Mouse (Mus musculus) hindbrain, embryonic 16.5 days (tissue): ENCODE measurements at regions not wholly inside any gene's neighbourhood (a gene's known extent, or its start where the extent isn't known, plus 50 kb on each side); places are given as distances from the start of the nearest gene placed in this dataset.
A peak's percentile ranks its signal among the peaks of the same experiment; 100 is the strongest.

ENCODE experiments used
- ATAC-seq: fragments of 200-750 bp; cut with Nextera tagmentation; 2 replicates; pipeline ENCODE4 v1.8.0; 2017; ENCODE audit warnings: moderate TSS enrichment, moderate library complexity
- H3K27ac ChIP-seq: fragments of 300-500 bp; sonication (generic); 2 replicates; pipeline ENCODE4 v1.5.1; 2014; ENCODE audit warnings: low read depth, mild to moderate bottlenecking, control low read depth, low read length, moderate library complexity
- H3K27me3 ChIP-seq: fragments of 300-500 bp; sonication (generic); replicated peaks from 2 replicates; pipeline ENCODE4 v1.6.1; 2014; ENCODE audit warnings: low read length; ENCODE audit not compliant: control insufficient read depth, insufficient read depth
- H3K36me3 ChIP-seq: fragments of 300-500 bp; sonication (generic); 2 replicates; pipeline ENCODE4 v1.6.1; 2014; ENCODE audit warnings: mild to moderate bottlenecking, low read length, moderate library complexity, mixed read lengths; ENCODE audit not compliant: control insufficient read depth, insufficient read depth
- H3K4me1 ChIP-seq: fragments of 300-500 bp; sonication (generic); 2 replicates; pipeline ENCODE4 v1.6.1; 2014; ENCODE audit warnings: low read depth, low read length; ENCODE audit not compliant: control insufficient read depth, insufficient read depth
- H3K4me2 ChIP-seq: fragments of 300-500 bp; sonication (generic); 2 replicates; pipeline ENCODE4 v1.6.1; 2014; ENCODE audit warnings: mild to moderate bottlenecking, low read length, control low read depth, moderate library complexity
- H3K4me3 ChIP-seq: fragments of 300-500 bp; sonication (generic); 2 replicates; pipeline ENCODE4 v1.5.1; 2014; ENCODE audit warnings: mild to moderate bottlenecking, low read length, control low read depth, moderate library complexity
- H3K9ac ChIP-seq: fragments of 300-500 bp; sonication (generic); 2 replicates; pipeline ENCODE4 v1.6.1; 2014; ENCODE audit warnings: low read depth, mild to moderate bottlenecking, control low read depth, low read length, moderate library complexity
- H3K9me3 ChIP-seq: fragments of 300-500 bp; sonication (generic); 2 replicates; pipeline ENCODE4 v1.6.1; 2014; ENCODE audit warnings: mild to moderate bottlenecking, low read length, moderate library complexity; ENCODE audit not compliant: control insufficient read depth
- WGBS: fragments of 180-500 bp; shearing (Covaris S2); extraction: QIAGEN DNeasy Blood & Tissue Kit; methylation state at CpG from one replicate; pipeline ENCODE4 v1.1.7; 2014; 5-methylcytosine and 5-hydroxymethylcytosine counted together

- H3K27ac ChIP-seq = no peak overlapping the region
- no peaks in the 10 kb centered on the region for H3K4me1 ChIP-seq
- ATAC-seq = no peak
- H3K27me3 ChIP-seq = no peaks in the 10 kb centered on the region
- no peak overlapping the region for H3K4me3 ChIP-seq
- WGBS = 97% methylated on average over 4 of the region's 4 CpGs
- no peaks in the 10 kb centered on the region for H3K9me3 ChIP-seq
- H3K36me3 ChIP-seq = no peaks in the 10 kb centered on the region
- no peak overlapping the region for H3K9ac ChIP-seq
- H3K4me2 ChIP-seq = no peak overlapping the region
Observed at GRCm38 (mm10) chr14:62033661-62034060, 258.7 kb upstream of the Rnaseh2b start.

- Histone ChIP-seq H3K36me3 (no peaks in the 10 kb centered on the region), H3K27ac (no peak overlapping the region), H3K4me3 (no peak overlapping the region), H3K4me1 (no peaks in the 10 kb centered on the region), H3K9ac (no peak overlapping the region), H3K27me3 (no peaks in the 10 kb centered on the region), H3K4me2 (no peak overlapping the region), H3K9me3 (no peaks in the 10 kb centered on the region)
- WGBS = 8% methylated on average over 4 of the region's 4 CpGs
- peak; percentile 88 for ATAC-seq
Observed at GRCm38 (mm10) chr14:62034664-62035063, 257.7 kb upstream of the Rnaseh2b start.

GRCm38 (mm10) chr14:62035416-62035815 is 257.0 kb upstream of the Rnaseh2b start:
- no peaks in the 10 kb centered on the region for H3K36me3 ChIP-seq
- ATAC-seq = no peak
- no peak overlapping the region for H3K4me3 ChIP-seq
- no peak overlapping the region for H3K27ac ChIP-seq
- no peaks in the 10 kb centered on the region for H3K9me3 ChIP-seq
- WGBS = 90% methylated on average over 3 of the region's 3 CpGs
- H3K4me2 ChIP-seq = no peak overlapping the region
- no peaks in the 10 kb centered on the region for H3K27me3 ChIP-seq
- H3K4me1 ChIP-seq = no peaks in the 10 kb centered on the region
- H3K9ac ChIP-seq = no peak overlapping the region

- Histone ChIP-seq H3K36me3 (no peaks in the 10 kb centered on the region), H3K9me3 (no peaks in the 10 kb centered on the region), H3K4me3 (no peak overlapping the region), H3K4me2 (no peak overlapping the region), H3K4me1 (no peaks in the 10 kb centered on the region), H3K9ac (no peak overlapping the region), H3K27me3 (no peaks in the 10 kb centered on the region), H3K27ac (no peak overlapping the region)
- no peak for ATAC-seq
- 95% methylated on average over 1 of the region's 1 CpGs for WGBS
Observed at GRCm38 (mm10) chr14:62037514-62037913, 254.9 kb upstream of the Rnaseh2b start.

GRCm38 (mm10) chr14:62037917-62038316 is 254.5 kb upstream of the Rnaseh2b start:
- no peak overlapping the region for H3K4me2 ChIP-seq
- H3K27me3 ChIP-seq = no peaks in the 10 kb centered on the region
- no peak overlapping the region for H3K27ac ChIP-seq
- H3K4me1 ChIP-seq = no peaks in the 10 kb centered on the region
- no peaks in the 10 kb centered on the region for H3K36me3 ChIP-seq
- H3K4me3 ChIP-seq = no peak overlapping the region
- 92% methylated on average over 5 of the region's 5 CpGs for WGBS
- no peak overlapping the region for H3K9ac ChIP-seq
- H3K9me3 ChIP-seq = no peaks in the 10 kb centered on the region
- no peak for ATAC-seq

- Histone ChIP-seq H3K27me3 (no peaks in the 10 kb centered on the region), H3K4me3 (no peak overlapping the region), H3K4me1 (no peaks in the 10 kb centered on the region), H3K36me3 (no peaks in the 10 kb centered on the region), H3K9ac (no peak overlapping the region), H3K27ac (no peak overlapping the region), H3K9me3 (no peaks in the 10 kb centered on the region), H3K4me2 (no peak overlapping the region)
- WGBS = 53% methylated on average over 11 of the region's 11 CpGs
- ATAC-seq = peak; percentile 70
Observed at GRCm38 (mm10) chr14:62042305-62043116, 249.9 kb upstream of the Rnaseh2b start.

GRCm38 (mm10) chr14:62043117-62043422 is 249.3 kb upstream of the Rnaseh2b start:
- Histone ChIP-seq H3K9ac (no peak overlapping the region), H3K27ac (no peak overlapping the region), H3K9me3 (no peaks in the 10 kb centered on the region), H3K36me3 (no peaks in the 10 kb centered on the region), H3K27me3 (no peaks in the 10 kb centered on the region), H3K4me2 (no peak overlapping the region), H3K4me3 (no peak overlapping the region), H3K4me1 (no peaks in the 10 kb centered on the region)
- no peak for ATAC-seq
- 54% methylated on average over 4 of the region's 4 CpGs for WGBS

- Histone ChIP-seq H3K36me3 (no peaks in the 10 kb centered on the region), H3K9me3 (no peaks in the 10 kb centered on the region), H3K27ac (no peak overlapping the region), H3K9ac (no peak overlapping the region), H3K4me2 (no peak overlapping the region), H3K27me3 (no peaks in the 10 kb centered on the region), H3K4me1 (no peaks in the 10 kb centered on the region), H3K4me3 (no peak overlapping the region)
- 95% methylated on average over 6 of the region's 6 CpGs for WGBS
- no peak for ATAC-seq
Observed at GRCm38 (mm10) chr14:62050941-62051340, 241.4 kb upstream of the Rnaseh2b start.

GRCm38 (mm10) chr14:62051923-62052322 is 240.5 kb upstream of the Rnaseh2b start:
- H3K4me1 ChIP-seq = no peaks in the 10 kb centered on the region
- WGBS = 55% methylated on average over 1 of the region's 1 CpGs
- H3K9me3 ChIP-seq = no peaks in the 10 kb centered on the region
- no peak overlapping the region for H3K9ac ChIP-seq
- ATAC-seq = no peak
- no peaks in the 10 kb centered on the region for H3K36me3 ChIP-seq
- no peak overlapping the region for H3K4me2 ChIP-seq
- no peaks in the 10 kb centered on the region for H3K27me3 ChIP-seq
- H3K4me3 ChIP-seq = no peak overlapping the region
- no peak overlapping the region for H3K27ac ChIP-seq
